Mouse (Mus musculus) right cerebral cortex, postnatal 10 days (tissue): ENCODE measurements around the gene Zbtb16.

Experiments
- DNase-seq, 2 experiments: peaks; one replicate each; pipeline ENCODE4 v3.0.0; 2021; ENCODE audit warnings: low spot score in 2 of 2

The Zbtb16 gene

GRCm38 (mm10) chr9:48745347-48746119 lies 90.5 kb downstream of the Zbtb16 start:
- no peak for DNase-seq

- DNase-seq: no peak
Observed at GRCm38 (mm10) chr9:48744916-48745315, 91.1 kb downstream of the Zbtb16 start.

- no peak for DNase-seq
Observed at GRCm38 (mm10) chr9:48744451-48744850, 91.6 kb downstream of the Zbtb16 start.

- no peak for DNase-seq
Observed at GRCm38 (mm10) chr9:48743338-48744285, 92.4 kb downstream of the Zbtb16 start.

- DNase-seq: no peak
Observed at GRCm38 (mm10) chr9:48742150-48742549, 93.9 kb downstream of the Zbtb16 start.

GRCm38 (mm10) chr9:48741433-48742077 lies 94.5 kb downstream of the Zbtb16 start:
- no peak for DNase-seq

GRCm38 (mm10) chr9:48740732-48741255 lies 95.2 kb downstream of the Zbtb16 start:
- no peak for DNase-seq

GRCm38 (mm10) chr9:48740098-48740505 lies 95.9 kb downstream of the Zbtb16 start:
- peak; percentile 95 to 96 for DNase-seq

GRCm38 (mm10) chr9:48738795-48739476 lies 97.1 kb downstream of the Zbtb16 start:
- DNase-seq: no peak

GRCm38 (mm10) chr9:48737911-48738310 lies 98.1 kb downstream of the Zbtb16 start:
- no peak for DNase-seq

- peak; percentile 91 to 93 for DNase-seq
Observed at GRCm38 (mm10) chr9:48737210-48737850, 98.7 kb downstream of the Zbtb16 start.

- peak; percentile 56 to 75 for DNase-seq
Observed at GRCm38 (mm10) chr9:48736361-48737209, 99.4 kb downstream of the Zbtb16 start.

- DNase-seq: no peak
Observed at GRCm38 (mm10) chr9:48735466-48736312, 100.3 kb downstream of the Zbtb16 start.

GRCm38 (mm10) chr9:48734725-48735465 lies 101.1 kb downstream of the Zbtb16 start:
- no peak for DNase-seq

- peak; percentile 70 to 84 for DNase-seq
Observed at GRCm38 (mm10) chr9:48733817-48734544, 102.0 kb downstream of the Zbtb16 start.

GRCm38 (mm10) chr9:48733083-48733482 lies 102.9 kb downstream of the Zbtb16 start:
- DNase-seq: no peak
